Mouse (Mus musculus) heart, embryonic 10.5 days (tissue): Measurements from ENCODE around the gene Ccr10. TPM values are rescaled to one million over a fixed set of nuclear protein-coding genes. Genes with fewer than 3 reads are reported as not detected.
A peak's percentile ranks its signal among the peaks of the same experiment; 100 is the strongest.
"Not testable (repeated sequence)": the region's sequence is repeated elsewhere in the genome, so short reads cannot be mapped to it uniquely, and the experiment has no call there.

Experiments used
- DNase-seq: peaks from one replicate; pipeline ENCODE4 v3.0.0-alpha.2; 2017; ENCODE audit warnings: low spot score
- H3K27ac ChIP-seq: fragments of 300-500 bp; sonication (generic); 2 replicates; pipeline ENCODE4 v1.5.1; 2016; ENCODE audit warnings: mild to moderate bottlenecking
- H3K27me3 ChIP-seq: fragments of 300-500 bp; sonication (generic); 2 replicates; pipeline ENCODE4 v1.6.1; 2016; ENCODE audit warnings: mild to moderate bottlenecking; ENCODE audit not compliant: poor library complexity, insufficient read depth, severe bottlenecking
- H3K36me3 ChIP-seq: fragments of 300-500 bp; sonication (generic); 2 replicates; pipeline ENCODE4 v1.6.1; 2016; ENCODE audit warnings: mild to moderate bottlenecking, moderate library complexity
- H3K4me1 ChIP-seq: fragments of 300-500 bp; sonication (generic); 2 replicates; pipeline ENCODE4 v1.6.1; 2016; ENCODE audit warnings: mild to moderate bottlenecking
- H3K4me3 ChIP-seq: fragments of 300-500 bp; sonication (generic); 2 replicates; pipeline ENCODE4 v1.5.1; 2016; ENCODE audit warnings: mild to moderate bottlenecking, moderate library complexity
- H3K9me3 ChIP-seq: fragments of 300-500 bp; sonication (generic); 2 replicates; pipeline ENCODE4 v1.6.1; 2016; ENCODE audit warnings: mild to moderate bottlenecking, moderate library complexity
- WGBS: fragments of 180-500 bp; shearing (Covaris S2); methylation state at CpG from one replicate; pipeline ENCODE4 v1.1.7; 2016; 5-methylcytosine and 5-hydroxymethylcytosine counted together
- microRNA-seq: library from miRNA; unstranded; fragments of <30 nt; microRNA quantifications from one replicate; pipeline ENCODE4, GENCODE M21; 2017
- polyA plus RNA-seq: library from polyadenylated mRNA; unstranded; fragments of >200 nt; fragmentation: Nextera tagmentation; extraction: Ambion mirVana; gene quantifications from 2 replicates; pipeline ENCODE4 v1.2.1, GENCODE M21; 2016

The Ccr10 gene
- polyA plus RNA-seq, 1 experiment from 2014 or later, result 0.19 TPM

GRCm38 (mm10) chr11:101133037-101133436 is 42.2 kb downstream of the Ccr10 start:
- H3K27me3 ChIP-seq, result no peaks in the 10 kb centered on the region
- 58% methylated on average over 12 of the region's 12 CpGs for WGBS

GRCm38 (mm10) chr11:101131701-101132100 is 43.5 kb downstream of the Ccr10 start:
- 93% methylated on average over 6 of the region's 6 CpGs for WGBS
- peaks cover 23% of the 10 kb centered on the region for H3K4me1 ChIP-seq

More at GRCm38 (mm10) chr11:101133037-101133436, 42.2 kb downstream of the Ccr10 start:
- Histone ChIP-seq H3K36me3 (no peaks in the 10 kb centered on the region), H3K9me3 (no peaks in the 10 kb centered on the region), H3K4me3 (no peak overlapping the region), H3K27ac (no peak overlapping the region), H3K4me1 (peaks cover 23% of the 10 kb centered on the region)
- DNase-seq, result no peak

GRCm38 (mm10) chr11:101131187-101131586 is 44.1 kb downstream of the Ccr10 start:
- 89% methylated on average over 2 of the region's 2 CpGs for WGBS
- DNase-seq, result no peak
- Histone ChIP-seq H3K36me3 (peaks cover 14% of the 10 kb centered on the region), H3K27me3 (no peaks in the 10 kb centered on the region), H3K4me1 (peaks cover 23% of the 10 kb centered on the region), H3K9me3 (no peaks in the 10 kb centered on the region), H3K27ac (peak overlapping the region; percentile 38; the same call in 1 of the 2 replicates), H3K4me3 (no peak overlapping the region)

More at GRCm38 (mm10) chr11:101131701-101132100, 43.5 kb downstream of the Ccr10 start:
- no peak overlapping the region for H3K4me3 ChIP-seq
- no peak for DNase-seq
- H3K36me3 ChIP-seq, result peaks cover 8% of the 10 kb centered on the region
- no peaks in the 10 kb centered on the region for H3K27me3 ChIP-seq
- no peaks in the 10 kb centered on the region for H3K9me3 ChIP-seq
- 0 out of 2 replicates have a peak overlapping the region, but pooled peaks have one; percentile 38 for H3K27ac ChIP-seq

- Histone ChIP-seq H3K27ac (peak overlapping the region; percentile 87), H3K27me3 (no peaks in the 10 kb centered on the region), H3K4me1 (peaks cover 23% of the 10 kb centered on the region), H3K9me3 (no peaks in the 10 kb centered on the region), H3K4me3 (peak overlapping the region; percentile 36), H3K36me3 (peaks cover 23% of the 10 kb centered on the region)
- WGBS, result 28% methylated on average over 18 of the region's 18 CpGs
- peak; percentile 82 for DNase-seq
Measured at GRCm38 (mm10) chr11:101130056-101130756, 45.0 kb downstream of the Ccr10 start.

GRCm38 (mm10) chr11:101128996-101129577 is 46.2 kb downstream of the Ccr10 start:
- Histone ChIP-seq H3K9me3 (no peaks in the 10 kb centered on the region), H3K36me3 (peaks cover 32% of the 10 kb centered on the region), H3K27ac (peak overlapping the region; percentile 52; the same call in 1 of the 2 replicates), H3K27me3 (no peaks in the 10 kb centered on the region), H3K4me1 (peaks cover 23% of the 10 kb centered on the region), H3K4me3 (no peak overlapping the region)
- DNase-seq, result no peak
- 84% methylated on average over 11 of the region's 11 CpGs for WGBS

GRCm38 (mm10) chr11:101127075-101127474 is 48.2 kb downstream of the Ccr10 start:
- H3K4me1 ChIP-seq, result peaks cover 23% of the 10 kb centered on the region

GRCm38 (mm10) chr11:101125008-101125407 is 50.2 kb downstream of the Ccr10 start:
- H3K27ac ChIP-seq, H3K27me3 ChIP-seq, DNase-seq, H3K4me3 ChIP-seq, H3K9me3 ChIP-seq: not testable (repeated sequence)
- 97% methylated on average over 9 of the region's 9 CpGs for WGBS
- Histone ChIP-seq H3K4me1 (peaks cover 24% of the 10 kb centered on the region), H3K36me3 (peaks cover 57% of the 10 kb centered on the region)

More at GRCm38 (mm10) chr11:101127075-101127474, 48.2 kb downstream of the Ccr10 start:
- H3K27me3 ChIP-seq, result no peaks in the 10 kb centered on the region
- no peak overlapping the region for H3K27ac ChIP-seq
- H3K36me3 ChIP-seq, result peaks cover 51% of the 10 kb centered on the region
- H3K9me3 ChIP-seq, result no peaks in the 10 kb centered on the region
- no peak overlapping the region for H3K4me3 ChIP-seq
- no peak for DNase-seq
- 80% methylated on average over 1 of the region's 1 CpGs for WGBS

- DNase-seq, H3K9me3 ChIP-seq, H3K4me3 ChIP-seq, H3K27me3 ChIP-seq, H3K27ac ChIP-seq: not testable (repeated sequence)
- Histone ChIP-seq H3K4me1 (peaks cover 26% of the 10 kb centered on the region), H3K36me3 (peaks cover 57% of the 10 kb centered on the region)
- 93% methylated on average over 8 of the region's 8 CpGs for WGBS
Measured at GRCm38 (mm10) chr11:101124494-101124893, 50.7 kb downstream of the Ccr10 start.

Small RNA genes lying within 50 kb of the gene (microRNA-seq; reads per million reads assigned to microRNA genes)
- not detected for gene Gm27626

Other genes starting within 250 kb of the Ccr10 start
- gene Stat3, start 235.9 kb downstream of the Ccr10 start, polyA plus RNA-seq, result 33.7 and 41.5 TPM in 2 replicates
- 139 and 252 TPM in 2 replicates for gene Cavin1, start 204.6 kb downstream of the Ccr10 start, polyA plus RNA-seq
- gene Atp6v0a1, start 166.0 kb downstream of the Ccr10 start, polyA plus RNA-seq, result 54.4 and 66.3 TPM in 2 replicates
- 13.9 and 15.8 TPM in 2 replicates for gene Naglu, start 105.4 kb downstream of the Ccr10 start, polyA plus RNA-seq
- 0.21 TPM in 1 of 2 replicates, not detected in the other for gene Hsd17b1, start 97.0 kb downstream of the Ccr10 start, polyA plus RNA-seq
- gene Coasy, start 92.9 kb downstream of the Ccr10 start, polyA plus RNA-seq, result 36.5 and 37.0 TPM in 2 replicates
- gene Mlx, start 88.2 kb downstream of the Ccr10 start, polyA plus RNA-seq, result 42.6 and 52.0 TPM in 2 replicates
- 29.6 and 40.8 TPM in 2 replicates for gene Psmc3ip, start 80.0 kb downstream of the Ccr10 start, polyA plus RNA-seq
- gene Retreg3, start 55.5 kb downstream of the Ccr10 start, polyA plus RNA-seq, result 12.6 and 13.0 TPM in 2 replicates
- gene Tubg1, start 55.5 kb downstream of the Ccr10 start, polyA plus RNA-seq, result 103 and 110 TPM in 2 replicates
- gene Tubg2, start 19.5 kb downstream of the Ccr10 start, polyA plus RNA-seq, result 3.0 and 4.2 TPM in 2 replicates
- gene Cntnap1, start 4.9 kb downstream of the Ccr10 start, polyA plus RNA-seq, result 0.39 and 0.44 TPM in 2 replicates
- 5.6 and 6.4 TPM in 2 replicates for gene Plekhh3, start 4.1 kb downstream of the Ccr10 start, polyA plus RNA-seq
- 12.9 and 13.3 TPM in 2 replicates for gene Ezh1, start 51.0 kb upstream of the Ccr10 start, polyA plus RNA-seq
- 166 and 202 TPM in 2 replicates for gene Ramp2, start 70.6 kb upstream of the Ccr10 start, polyA plus RNA-seq
- 130 and 137 TPM in 2 replicates for gene Vps25, start 78.3 kb upstream of the Ccr10 start, polyA plus RNA-seq
- gene Wnk4, start 85.1 kb upstream of the Ccr10 start, polyA plus RNA-seq, result 13.9 and 14.8 TPM in 2 replicates
- 0.79 and 1.6 TPM in 2 replicates for gene Cntd1, start 103.6 kb upstream of the Ccr10 start, polyA plus RNA-seq
- 189 and 198 TPM in 2 replicates for gene Coa3, start 103.7 kb upstream of the Ccr10 start, polyA plus RNA-seq
- 148 and 165 TPM in 2 replicates for gene Becn1, start 126.8 kb upstream of the Ccr10 start, polyA plus RNA-seq
- 151 and 177 TPM in 2 replicates for gene Psme3, start 140.8 kb upstream of the Ccr10 start, polyA plus RNA-seq
- gene Aoc2, start 149.6 kb upstream of the Ccr10 start, polyA plus RNA-seq, result 1.3 and 1.4 TPM in 2 replicates
- gene Aoc3, start 155.2 kb upstream of the Ccr10 start, polyA plus RNA-seq, result 0.06 and 0.14 TPM in 2 replicates
- gene G6pc, start 192.1 kb upstream of the Ccr10 start, polyA plus RNA-seq, result not detected in 2 replicates
- gene Aarsd1, start 242.2 kb upstream of the Ccr10 start, polyA plus RNA-seq, result 60.4 and 66.6 TPM in 2 replicates
- 18.5 and 26.1 TPM in 2 replicates for gene Gm27029, start 249.4 kb upstream of the Ccr10 start, polyA plus RNA-seq
- 16.1 and 18.3 TPM in 2 replicates for gene Rundc1, start 249.6 kb upstream of the Ccr10 start, polyA plus RNA-seq
- gene Ptges3l, start 249.9 kb upstream of the Ccr10 start, polyA plus RNA-seq, result 57.6 and 95.1 TPM in 2 replicates